Mouse (Mus musculus) ES-E14 (cell line): ENCODE results near the gene Art4. TPM values are rescaled to one million over a fixed set of nuclear protein-coding genes. Genes with fewer than 3 reads are reported as not detected.

Experiments used
- DNase-seq: peaks from one replicate; pipeline ENCODE4 v3.0.0-alpha.2; 2013; ENCODE audit warnings: low read depth, low spot score
- H3K27ac ChIP-seq: 2 replicates; pipeline ENCODE4 v1.5.1; 2012; ENCODE audit warnings: low read depth, mild to moderate bottlenecking, low read length, moderate library complexity, mixed read lengths; ENCODE audit not compliant: poor library complexity, insufficient read depth, severe bottlenecking
- H3K36me3 ChIP-seq: 2 replicates; pipeline ENCODE4 v1.6.1; 2012; ENCODE audit warnings: mild to moderate bottlenecking, low read length, moderate library complexity, mixed read lengths; ENCODE audit not compliant: control insufficient read depth, poor library complexity, insufficient read depth, severe bottlenecking
- H3K4me1 ChIP-seq, 2 experiments: fragments of 150-350 bp in 1 of 2; sonication (generic) in 1 of 2; 2 replicates each; pipeline ENCODE4 v1.6.1; 2012; ENCODE audit warnings: low read length in 2 of 2, mild to moderate bottlenecking in 1 of 2, mixed read lengths in 1 of 2; ENCODE audit not compliant: control insufficient read depth in 2 of 2, insufficient read depth in 2 of 2, poor library complexity in 1 of 2
- H3K4me3 ChIP-seq, 2 experiments: fragments of 150-350 bp in 1 of 2; sonication (generic) in 1 of 2; 2 replicates each; pipeline ENCODE4 v1.5.1; 2012; ENCODE audit warnings: low read length in 2 of 2, low read depth in 1 of 2, mild to moderate bottlenecking in 1 of 2, mixed read lengths in 1 of 2; ENCODE audit not compliant: insufficient read depth in 1 of 2, poor library complexity in 1 of 2, severe bottlenecking in 1 of 2
- H3K9ac ChIP-seq: 2 replicates; pipeline ENCODE4 v1.6.1; 2012; ENCODE audit warnings: low read depth, mild to moderate bottlenecking, low read length, mixed read lengths; ENCODE audit not compliant: poor library complexity, insufficient read depth, severe bottlenecking
- H3K9me3 ChIP-seq: fragments of 150-350 bp; sonication (generic); 2 replicates; pipeline ENCODE4 v1.6.1; 2012; ENCODE audit warnings: low read depth, mild to moderate bottlenecking, low read length; ENCODE audit not compliant: control insufficient read depth, insufficient read depth
- CHD2 ChIP-seq: IDR thresholded peaks from 2 replicates; pipeline ENCODE4 v1.6.1; 2014; ENCODE audit warnings: mild to moderate bottlenecking, low read depth, low read length, inconsistent platforms
- HCFC1 ChIP-seq: IDR thresholded peaks from 2 replicates; pipeline ENCODE4 v1.6.1; 2012; ENCODE audit warnings: low read length, inconsistent platforms, borderline replicate concordance; ENCODE audit not compliant: insufficient read depth
- MAFK ChIP-seq: IDR thresholded peaks from 2 replicates; pipeline ENCODE4 v1.6.1; 2014; ENCODE audit warnings: mild to moderate bottlenecking, low read depth, low read length, inconsistent platforms; ENCODE audit not compliant: insufficient read depth
- ZC3H11A ChIP-seq: IDR thresholded peaks from 2 replicates; pipeline ENCODE4 v1.6.1; 2012; ENCODE audit warnings: low read depth, mild to moderate bottlenecking, inconsistent platforms, low read length, borderline replicate concordance
- ZNF384 ChIP-seq: IDR thresholded peaks from 2 replicates; pipeline ENCODE4 v1.6.1; 2012; ENCODE audit warnings: low read depth, low read length, inconsistent platforms
- in situ Hi-C, 2 experiments: fragments of 600-800 bp; cut with MboI; formaldehyde crosslinking; loops; one replicate each; pipeline ENCODE4 v1.15.1; 2025; ENCODE audit warnings: low sequenced_read_pairs in 2 of 2, inconsistent platforms in 1 of 2; ENCODE audit not compliant: unreplicated experiment in 2 of 2
- total RNA-seq: library from RNA; depleted of rRNA; stranded (reverse); fragments of 300-350 nt; gene quantifications from 2 replicates; pipeline ENCODE4 v1.2.3, GENCODE M21; 2012

Gene Art4
- total RNA-seq, 1 experiment = not detected

GRCm38 (mm10) chr6:136808631-136809046 is 48.9 kb downstream of the Art4 start:
- no peaks in the 10 kb centered on the region for H3K9me3 ChIP-seq
- H3K4me3 ChIP-seq = peak overlapping the region; percentile 80 to 98
- peaks cover 11% of the 10 kb centered on the region for H3K36me3 ChIP-seq
- no peak for DNase-seq
- in situ Hi-C loops = no loop called here
- peaks cover 0 to 18% of the 10 kb centered on the region in 2 experiments; a peak in 2 of 4 replicates for H3K4me1 ChIP-seq
- peak overlapping the region; percentile 83 for H3K27ac ChIP-seq
- H3K9ac ChIP-seq = peak overlapping the region; percentile 93
- TF ChIP-seq CHD2 (no peak), ZNF384 (no peak)

GRCm38 (mm10) chr6:136808014-136808417 is 49.5 kb downstream of the Art4 start, which contains the start of gene H2afj:
Gene H2afj, plus strand, starts transcription at chr6:136808244.
- DNase-seq = peak; percentile 93
- in situ Hi-C loops = no loop called here
- H3K4me1 ChIP-seq = peaks cover 3 to 17% of the 10 kb centered on the region in 2 experiments; a peak in 2 of 4 replicates
- TF ChIP-seq MAFK (no peak), CHD2 (peak; percentile 86)
- peak within 1 kb of the TSS; percentile 83 for H3K27ac ChIP-seq
- H3K36me3 ChIP-seq = peaks cover 8% of the 10 kb centered on the region
- no peaks in the 10 kb centered on the region for H3K9me3 ChIP-seq
- peak within 1 kb of the TSS; percentile 80 to 98 for H3K4me3 ChIP-seq
- H3K9ac ChIP-seq = peak within 1 kb of the TSS; percentile 93

GRCm38 (mm10) chr6:136807395-136808013 is 50.0 kb downstream of the Art4 start:
- H3K36me3 ChIP-seq = peaks cover 7% of the 10 kb centered on the region; the same call in 1 of the 2 replicates
- in situ Hi-C loops = no loop called here
- DNase-seq = no peak
- no peaks in the 10 kb centered on the region for H3K9me3 ChIP-seq
- peak overlapping the region; percentile 73; the same call in 1 of the 2 replicates for H3K27ac ChIP-seq
- H3K4me1 ChIP-seq = peaks cover 4 to 16% of the 10 kb centered on the region in 2 experiments; a peak in 2 of 4 replicates
- H3K4me3 ChIP-seq = peak overlapping the region; percentile 51 to 64
- H3K9ac ChIP-seq = peak overlapping the region; percentile 78
- TF ChIP-seq ZC3H11A = no peak
- no peak for TF ChIP-seq MAFK
- no peak for TF ChIP-seq CHD2
- no peak for TF ChIP-seq HCFC1
- no peak for TF ChIP-seq ZNF384

- peak overlapping the region; percentile 78; the same call in 1 of the 2 replicates for H3K9ac ChIP-seq
- no peak overlapping the region; the same call in 1 of the 2 replicates for H3K27ac ChIP-seq
Measured at GRCm38 (mm10) chr6:136806819-136807218, 50.7 kb downstream of the Art4 start.

More at GRCm38 (mm10) chr6:136806819-136807218, 50.7 kb downstream of the Art4 start:
- H3K36me3 ChIP-seq = peaks cover 7% of the 10 kb centered on the region; the same call in 1 of the 2 replicates
- no peak for DNase-seq
- H3K9me3 ChIP-seq = no peaks in the 10 kb centered on the region
- in situ Hi-C loops = no loop called here
- no peak overlapping the region; a peak in 1 of 4 replicates for H3K4me3 ChIP-seq
- peaks cover 4 to 13% of the 10 kb centered on the region in 2 experiments; a peak in 2 of 4 replicates for H3K4me1 ChIP-seq
- no peak for TF ChIP-seq CHD2
- TF ChIP-seq HCFC1 = no peak
- no peak for TF ChIP-seq ZNF384
- TF ChIP-seq ZC3H11A = no peak
- no peak for TF ChIP-seq MAFK
